Mouse (Mus musculus): ENCODE measurements around the gene Gm10985.

Gm10985 gene

GRCm38 (mm10) chr3:53844786-53845185 lies at the start of gene Gm10985:
Gene Gm10985, plus strand, starts transcription at chr3:53845086.
- DNase-seq (ENCODE audit: low spot score in 2 of 2), result no peak

DNA sequence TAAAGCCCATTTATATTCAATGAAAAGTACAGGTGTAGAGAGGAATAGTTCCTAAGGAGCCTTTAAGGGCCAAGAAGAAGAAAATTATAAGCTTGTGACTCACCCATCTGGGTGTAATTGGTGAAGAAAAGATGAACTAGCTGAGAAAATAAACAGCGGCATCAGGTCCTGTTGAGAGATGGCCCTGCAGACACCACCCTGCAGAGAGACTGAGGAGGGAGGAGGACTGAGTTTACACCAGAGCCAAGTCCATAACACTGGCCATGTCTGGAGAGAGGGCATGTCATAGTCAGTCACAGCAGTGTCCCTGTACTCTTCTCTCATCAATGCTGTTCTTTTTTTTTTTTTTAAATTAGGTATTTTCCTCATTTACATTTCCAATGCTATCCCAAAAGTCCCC lies 48.0 kb upstream of the Gm10985 start:
- no peak for DNase-seq (ENCODE audit: low spot score in 2 of 2)

- DNase-seq (ENCODE audit: low spot score in 2 of 2), result no peak
Measured at GRCm38 (mm10) chr3:53799671-53800070, 45.2 kb upstream of the Gm10985 start.

GRCm38 (mm10) chr3:53813421-53813977 lies 31.4 kb upstream of the Gm10985 start:
- no peak for DNase-seq (ENCODE audit: low spot score in 2 of 2)

- no peak for DNase-seq (ENCODE audit: low spot score in 2 of 2)
Measured at GRCm38 (mm10) chr3:53834238-53834637, 10.6 kb upstream of the Gm10985 start.

GRCm38 (mm10) chr3:53846206-53846928 lies 1.5 kb downstream of the Gm10985 start:
- DNase-seq (ENCODE audit: low spot score in 2 of 2), result no peak

DNA sequence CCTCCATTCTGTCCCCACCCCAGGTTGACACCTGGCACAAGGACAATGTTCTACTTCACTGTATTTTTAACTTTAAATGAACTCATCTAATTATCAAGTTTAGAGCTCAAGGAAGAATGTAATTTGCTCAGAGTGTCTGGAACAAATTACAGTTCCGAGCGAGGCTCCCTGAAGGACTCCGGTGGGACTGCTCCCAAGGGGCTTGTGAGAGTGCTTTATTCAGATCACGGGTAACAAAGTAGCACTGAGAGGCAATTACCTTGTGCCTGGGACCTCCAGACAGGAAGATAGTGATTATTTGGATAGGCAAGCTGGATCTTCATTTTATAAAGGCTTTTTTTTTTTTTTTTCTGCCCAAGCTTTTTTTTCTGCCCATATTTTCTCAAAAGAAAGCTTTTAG lies 2.8 kb downstream of the Gm10985 start:
- no peak for DNase-seq (ENCODE audit: low spot score in 2 of 2)

GRCm38 (mm10) chr3:53848262-53848661 lies 3.4 kb downstream of the Gm10985 start:
- no peak for DNase-seq (ENCODE audit: low spot score in 2 of 2)

- DNase-seq (ENCODE audit: low spot score in 2 of 2), result no peak
Measured at GRCm38 (mm10) chr3:53854261-53854660, 9.4 kb downstream of the Gm10985 start.

DNA sequence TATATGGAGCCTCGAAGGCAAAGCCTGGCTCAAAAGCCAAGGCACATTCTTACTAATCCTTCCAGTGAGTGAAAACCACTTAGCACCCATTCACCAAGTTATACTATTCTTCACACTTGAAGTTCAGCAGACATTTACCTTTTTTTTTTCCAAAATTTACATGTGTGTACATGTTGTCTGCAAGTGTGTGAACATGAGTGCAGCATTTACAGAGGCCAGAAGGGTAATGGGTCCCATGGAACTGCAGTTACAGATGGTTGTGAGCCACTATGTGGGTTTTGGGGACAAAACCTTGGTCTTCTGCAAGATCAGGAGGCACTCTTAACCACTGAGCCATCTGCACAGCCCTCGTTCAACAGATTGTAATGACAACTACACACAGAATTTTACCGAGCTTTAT lies 9.9 kb downstream of the Gm10985 start:
- DNase-seq (ENCODE audit: low spot score in 2 of 2), result no peak

GRCm38 (mm10) chr3:53863383-53864220 lies 18.7 kb downstream of the Gm10985 start, which contains the start of gene Ufm1:
Gene Ufm1, minus strand, starts transcription at chr3:53863830.
- peak; percentile 86 to 91 for DNase-seq (ENCODE audit: low spot score in 2 of 2)

DNA sequence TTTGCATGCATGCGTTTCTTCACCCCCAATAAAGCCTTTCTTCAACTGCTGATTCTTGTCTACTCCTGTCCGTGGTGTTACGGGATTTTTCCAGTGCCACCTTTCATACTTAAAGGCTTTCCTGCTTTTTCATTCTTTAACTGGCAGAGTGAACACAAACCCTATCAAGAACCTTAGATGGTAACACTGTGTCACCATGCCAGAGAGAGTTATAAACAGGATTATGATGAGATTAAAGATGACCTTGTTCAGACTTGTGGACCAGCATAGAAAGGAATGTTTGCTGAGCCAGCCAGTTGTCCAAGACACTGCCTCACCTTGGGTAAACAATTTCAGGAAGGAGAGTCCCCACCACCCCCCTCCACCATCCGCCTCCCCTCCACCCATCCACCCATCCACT lies 23.3 kb downstream of the Gm10985 start:
- DNase-seq (ENCODE audit: low spot score in 2 of 2), result no peak

GRCm38 (mm10) chr3:53869263-53869662 lies 24.4 kb downstream of the Gm10985 start:
- no peak for DNase-seq (ENCODE audit: low spot score in 2 of 2)

GRCm38 (mm10) chr3:53870482-53870881 lies 25.6 kb downstream of the Gm10985 start:
- DNase-seq (ENCODE audit: low spot score in 2 of 2), result no peak

- no peak for DNase-seq (ENCODE audit: low spot score in 2 of 2)
Measured at GRCm38 (mm10) chr3:53871596-53871995, 26.7 kb downstream of the Gm10985 start.

DNA sequence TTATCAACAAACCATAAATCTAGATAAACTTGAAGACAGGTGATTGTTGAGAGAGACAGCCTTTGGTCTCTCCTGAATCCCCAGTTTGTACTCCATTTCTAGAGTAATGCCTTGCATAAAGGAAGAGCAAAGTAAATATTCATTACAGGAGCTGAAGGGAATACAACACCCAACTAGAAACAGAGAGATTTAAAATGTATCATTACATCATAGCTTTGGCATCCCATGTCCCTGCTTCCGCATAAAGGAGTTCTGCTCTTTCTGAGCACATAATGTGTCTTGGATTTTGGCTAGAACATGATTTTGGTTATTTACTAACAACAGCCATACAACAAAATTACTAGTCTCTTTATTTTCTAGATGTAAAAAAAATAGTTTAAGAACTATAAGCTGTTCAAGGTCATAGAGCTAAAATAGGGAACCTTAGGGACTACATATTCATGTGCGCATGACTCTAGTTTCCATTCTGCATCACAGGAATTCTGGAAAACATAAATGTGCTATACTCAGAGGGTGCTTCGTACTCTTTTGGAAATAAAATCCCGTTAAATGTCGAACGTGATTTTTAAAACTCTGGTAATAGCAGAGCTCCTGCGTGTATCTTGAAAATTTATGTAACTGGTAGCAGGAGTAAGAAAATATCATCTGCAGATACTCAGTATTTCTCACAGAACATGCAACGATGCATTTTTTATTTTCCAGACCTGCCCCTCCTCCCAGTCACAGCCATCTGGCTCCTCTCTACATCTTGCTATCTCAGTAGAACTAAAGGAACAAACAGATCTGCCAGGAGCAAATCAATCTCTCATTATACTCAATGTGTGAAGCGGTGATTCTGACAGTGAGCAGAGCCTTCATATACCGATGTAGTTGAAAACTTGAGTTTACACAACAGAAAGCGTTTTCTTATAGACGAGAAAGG lies 46.0 kb downstream of the Gm10985 start:
- DNase-seq (ENCODE audit: low spot score in 2 of 2), result no peak
